Mouse (Mus musculus): Measurements from ENCODE around the gene Carmil3. TPM values are rescaled to one million over a fixed set of nuclear protein-coding genes. Genes with fewer than 3 reads are reported as not detected.

Gene Carmil3
- total and polyA plus RNA-seq, 3 experiments = 1.9 to 6.0 (median 2.3) TPM

DNA sequence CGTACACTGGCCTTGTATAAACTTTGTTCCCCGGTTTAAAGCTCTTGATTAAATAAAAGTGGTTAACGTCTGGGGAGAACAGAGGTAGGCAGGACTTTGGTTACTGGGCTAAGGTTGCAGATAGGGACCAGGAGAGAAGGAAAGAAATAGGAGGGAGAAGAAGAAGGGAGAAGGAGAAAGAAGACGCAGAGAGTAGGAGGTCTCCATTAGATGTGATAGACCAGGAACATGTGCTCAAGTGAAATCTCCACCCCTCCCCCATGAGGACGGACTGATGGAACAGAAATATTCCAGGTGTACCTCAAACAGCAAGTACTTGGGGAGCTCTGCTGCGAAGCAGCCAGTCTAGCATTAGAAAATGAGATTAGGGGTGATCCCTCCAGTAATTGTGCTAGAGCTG lies 20.6 kb upstream of the Carmil3 start:
- Histone ChIP-seq H3K4me1 (ENCODE audit: control insufficient read depth in 1 of 2, insufficient read depth in 2 of 2) (peaks cover 0 to 13% of the 10 kb centered on the region in 2 experiments; a peak in 2 of 4 replicates), H3K9ac (ENCODE audit: insufficient read depth, low read depth) (no peak overlapping the region), H3K79me2 (replicated peaks; ENCODE audit: control insufficient read depth, extremely low read depth, insufficient read depth, poor library complexity, severe bottlenecking) (no peaks in the 10 kb centered on the region), H3K27ac (ENCODE audit: insufficient read depth, low read depth) (no peak overlapping the region), H3K9me3 (replicated peaks; ENCODE audit: low read length) (no peaks in the 10 kb centered on the region), H3K4me2 (ENCODE audit: insufficient read depth, low read depth, poor library complexity, severe bottlenecking) (no peak overlapping the region), H3K27me3 (replicated peaks) (peaks cover 25% of the 10 kb centered on the region), H3K4me3 (replicated peaks in 1 of 3; ENCODE audit: low read depth in 2 of 3, low read length in 2 of 3, poor library complexity in 1 of 3) (no peak overlapping the region), H3K36me3 (replicated peaks in 1 of 2; ENCODE audit: control insufficient read depth in 1 of 2, insufficient read depth in 1 of 2, low read length in 1 of 2) (no peaks in the 10 kb centered on the region)
- dilution Hi-C loops (cut with MboI; ENCODE audit: extremely low pct_ligation_motif_present, extremely low pct_unique_long_range_greater_than_20kb, low sequenced_read_pairs) (no loop called here), in situ Hi-C loops (cut with MboI; ENCODE audit: low pct_ligation_motif_present, low pct_unique_long_range_greater_than_20kb, low sequenced_read_pairs) (no loop called here)
- DNase-seq (ENCODE audit: extremely low read depth) = no peak
- no peak for TF ChIP-seq JUN (IDR thresholded peaks at IDR 0.05; ENCODE audit: insufficient read depth, low read depth, low read length)
- no peak for TF ChIP-seq BHLHE40 (IDR thresholded peaks at IDR 0.05; ENCODE audit: low read depth, low read length)
- TF ChIP-seq NRF1 (IDR thresholded peaks at IDR 0.05; ENCODE audit: low read depth, low read length) = no peak
- TF ChIP-seq ZC3H11A (IDR thresholded peaks at IDR 0.05; ENCODE audit: low read depth, low read length) = no peak
- TF ChIP-seq KAT2A (IDR thresholded peaks at IDR 0.05; ENCODE audit: insufficient replicate concordance, low read length) = no peak
- no peak for TF ChIP-seq POLR2A (IDR thresholded peaks at IDR 0.05; ENCODE audit: low read depth, low read length)
- no peak for TF ChIP-seq GABPA (IDR thresholded peaks at IDR 0.05; ENCODE audit: insufficient replicate concordance, low read depth, low read length)
- no peak for TF ChIP-seq CHD1 (IDR thresholded peaks at IDR 0.05; ENCODE audit: low read depth, low read length)
- TF ChIP-seq CTCF (conservative IDR thresholded peaks at IDR 0.05 in 1 of 2, IDR thresholded peaks at IDR 0.05 in 1 of 2; ENCODE audit: low read depth in 2 of 2, low read length in 2 of 2) = no peak
- no peak for TF ChIP-seq ZKSCAN1 (IDR thresholded peaks at IDR 0.05; ENCODE audit: borderline replicate concordance, low read depth, low read length)
- no peak for TF ChIP-seq TBP (conservative IDR thresholded peaks at IDR 0.05; ENCODE audit: low read depth, low read length)
- TF ChIP-seq SMC3 (IDR thresholded peaks at IDR 0.05; ENCODE audit: low read depth, low read length) = no peak
- TF ChIP-seq ZMIZ1 (IDR thresholded peaks at IDR 0.05; ENCODE audit: low read depth, low read length) = no peak

DNA sequence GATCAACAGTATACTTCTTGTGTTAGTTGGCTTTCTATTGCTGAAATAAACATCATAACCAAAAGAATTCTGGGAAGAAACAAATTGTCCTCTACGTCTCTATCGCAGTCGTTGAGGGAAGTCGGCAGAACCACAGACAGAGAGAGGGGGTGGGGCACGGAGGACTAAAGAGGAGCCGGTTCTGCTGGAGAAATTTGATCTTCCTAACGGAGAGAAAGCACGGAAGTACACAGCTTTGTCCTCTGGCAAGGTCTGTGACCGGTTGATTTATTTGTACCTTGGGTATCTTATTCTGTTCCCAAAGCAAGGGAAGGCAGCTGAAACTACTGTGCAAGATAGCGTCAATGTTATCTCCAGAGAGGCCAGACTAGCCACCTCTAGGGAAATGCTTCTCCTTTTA lies 19.6 kb upstream of the Carmil3 start:
- no peaks in the 10 kb centered on the region for H3K36me3 ChIP-seq (replicated peaks in 1 of 2; ENCODE audit: control insufficient read depth in 1 of 2, insufficient read depth in 1 of 2, low read length in 1 of 2)
- no peak overlapping the region for H3K9ac ChIP-seq (ENCODE audit: insufficient read depth, low read depth)
- H3K27ac ChIP-seq (ENCODE audit: insufficient read depth, low read depth) = no peak overlapping the region
- no peak overlapping the region for H3K4me3 ChIP-seq (replicated peaks in 1 of 3; ENCODE audit: low read depth in 2 of 3, low read length in 2 of 3, poor library complexity in 1 of 3)
- no peaks in the 10 kb centered on the region for H3K79me2 ChIP-seq (replicated peaks; ENCODE audit: control insufficient read depth, extremely low read depth, insufficient read depth, poor library complexity, severe bottlenecking)
- TF ChIP-seq EP300 (IDR thresholded peaks at IDR 0.05; ENCODE audit: low read length) = no peak
- TF ChIP-seq MXI1 (IDR thresholded peaks at IDR 0.05; ENCODE audit: low read depth, low read length) = no peak
- no peak for TF ChIP-seq CTCF (conservative IDR thresholded peaks at IDR 0.05 in 1 of 2, IDR thresholded peaks at IDR 0.05 in 1 of 2; ENCODE audit: low read depth in 2 of 2, low read length in 2 of 2)
- no peak for TF ChIP-seq CHD2 (IDR thresholded peaks at IDR 0.05; ENCODE audit: low read length)
- TF ChIP-seq TCF12 (IDR thresholded peaks at IDR 0.05; ENCODE audit: low read depth, low read length) = no peak
- TF ChIP-seq POLR2AphosphoS2 (IDR thresholded peaks at IDR 0.05; ENCODE audit: low read depth, low read length) = no peak
- no peak for TF ChIP-seq SIN3A (IDR thresholded peaks at IDR 0.05; ENCODE audit: low read length)
- TF ChIP-seq HCFC1 (IDR thresholded peaks at IDR 0.05; ENCODE audit: low read depth, low read length) = no peak
- no peak for TF ChIP-seq ELF1 (IDR thresholded peaks at IDR 0.05; ENCODE audit: low read depth, low read length)
- TF ChIP-seq MYC (IDR thresholded peaks at IDR 0.05; ENCODE audit: low read depth, low read length) = no peak
- no peak for TF ChIP-seq USF1 (IDR thresholded peaks at IDR 0.05; ENCODE audit: low read depth, low read length)
- TF ChIP-seq ZC3H11A (IDR thresholded peaks at IDR 0.05; ENCODE audit: low read depth, low read length) = no peak
- no peak for TF ChIP-seq RCOR1 (conservative IDR thresholded peaks at IDR 0.05; ENCODE audit: low read depth, low read length)
- dilution Hi-C loops (cut with MboI; ENCODE audit: extremely low pct_ligation_motif_present, extremely low pct_unique_long_range_greater_than_20kb, low sequenced_read_pairs) (no loop called here), in situ Hi-C loops (cut with MboI; ENCODE audit: low pct_ligation_motif_present, low pct_unique_long_range_greater_than_20kb, low sequenced_read_pairs) (no loop called here)
- peaks cover 23% of the 10 kb centered on the region for H3K27me3 ChIP-seq (replicated peaks)
- H3K4me2 ChIP-seq (ENCODE audit: insufficient read depth, low read depth, poor library complexity, severe bottlenecking) = no peak overlapping the region
- no peak for DNase-seq (ENCODE audit: extremely low read depth)
- no peaks in the 10 kb centered on the region for H3K9me3 ChIP-seq (replicated peaks; ENCODE audit: low read length)
- H3K4me1 ChIP-seq (ENCODE audit: control insufficient read depth in 1 of 2, insufficient read depth in 2 of 2) = peaks cover 0 to 13% of the 10 kb centered on the region in 2 experiments; a peak in 2 of 4 replicates

All from CH12.LX (cell line).